Mouse (Mus musculus): ENCODE results near the gene Gm43191.

DNA sequence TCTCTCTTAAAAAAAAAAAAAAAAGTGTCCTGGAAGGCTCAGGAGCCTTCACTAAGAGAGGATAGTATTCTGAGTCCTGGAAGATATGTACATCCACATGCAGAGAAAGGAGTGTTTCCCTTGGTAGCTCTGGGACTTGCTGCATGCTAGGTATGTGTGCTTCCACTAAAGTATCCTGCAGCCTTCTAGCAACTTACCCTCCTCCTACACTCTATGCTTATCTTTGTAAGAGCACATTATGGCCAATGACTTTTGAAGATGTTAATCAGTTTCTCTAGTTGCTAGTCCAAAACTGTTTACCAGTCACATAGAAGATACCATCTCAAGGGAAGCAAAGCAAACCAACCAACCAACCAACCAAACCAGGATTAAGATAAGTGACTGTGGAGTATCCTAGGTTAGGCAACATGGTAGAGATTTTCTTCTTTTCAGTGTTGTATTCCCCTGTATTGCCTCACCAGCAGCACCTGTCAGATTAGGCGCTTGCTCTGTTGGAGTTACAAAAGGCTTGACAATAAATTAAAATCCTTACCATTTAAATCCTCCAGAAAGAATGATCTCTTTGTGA, 24.7 kb upstream of the Gm43191 start:
- no peak for TF ChIP-seq GATA1 (IDR thresholded peaks at IDR 0.05; ENCODE audit: borderline replicate concordance, low read length)
- TF ChIP-seq FLI1 (IDR thresholded peaks at IDR 0.05; ENCODE audit: low read length), result no peak
